In genomic region chr14:25695059-25695458, GRCm38 (mm10) we compare ENCODE assay signal across 8 mouse cellular contexts. TPM values are rescaled to one million over a fixed set of nuclear protein-coding genes. Genes with fewer than 3 reads are reported as not detected.
A peak's percentile ranks its signal among the peaks of the same experiment; 100 is the strongest.
DNase-seq lines count a peak whose midpoint lies in the region; ATAC-seq and TF ChIP-seq lines count a peak whose summit lies in the region.

No protein-coding gene starts in this region.

- H3K36me3 ChIP-seq in lung, embryonic 14.5 days (ENCODE audit: insufficient read depth), result peaks cover 44% of the 10 kb centered on the region
- H3K36me3 ChIP-seq in embryonic facial prominence, embryonic 10.5 days (replicated peaks), result peaks cover 46% of the 10 kb centered on the region
- peaks cover 26% of the 10 kb centered on the region for H3K36me3 ChIP-seq in intestine, embryonic 15.5 days

- peak overlapping the region; percentile 80 for H3K9ac ChIP-seq in lung, embryonic 14.5 days
- peak overlapping the region; percentile 82 for H3K9ac ChIP-seq in intestine, embryonic 15.5 days

- no peaks in the 10 kb centered on the region for H3K27me3 ChIP-seq in lung, embryonic 14.5 days (ENCODE audit: insufficient read depth, low read length)
- no peaks in the 10 kb centered on the region for H3K27me3 ChIP-seq in embryonic facial prominence, embryonic 10.5 days (replicated peaks; ENCODE audit: low read depth, poor library complexity, severe bottlenecking)
- H3K27me3 ChIP-seq in intestine, embryonic 15.5 days (replicated peaks), result no peaks in the 10 kb centered on the region

- ATAC-seq in lung, embryonic 14.5 days (ENCODE audit: insufficient read depth), result no peak
- no peak for ATAC-seq in intestine, embryonic 15.5 days

- peak overlapping the region; percentile 77 for H3K4me2 ChIP-seq in lung, embryonic 14.5 days
- peak overlapping the region; percentile 79 for H3K4me2 ChIP-seq in intestine, embryonic 15.5 days (replicated peaks)

- DNase-seq in lung, embryonic 14.5 days, result no peak
- DNase-seq in lung, adult 18-20 months, result no peak
- DNase-seq in embryonic facial prominence, embryonic 10.5 days (ENCODE audit: low spot score), result no peak
- peak; percentile 11 to 19 for DNase-seq in natural killer cell, adult 2 months (ENCODE audit: low spot score in 2 of 2)
- DNase-seq in adrenal gland, adult 2 months, result no peak
- DNase-seq in kidney, adult 8-10 months, result no peak
- DNase-seq in kidney, postnatal 36 days, result no peak

- H3K4me1 ChIP-seq in lung, embryonic 14.5 days (ENCODE audit: insufficient read depth), result peaks cover 9% of the 10 kb centered on the region
- H3K4me1 ChIP-seq in embryonic facial prominence, embryonic 10.5 days, result peaks cover 25% of the 10 kb centered on the region
- H3K4me1 ChIP-seq in intestine, embryonic 15.5 days (replicated peaks), result peaks cover 19% of the 10 kb centered on the region

- H3K9me3 ChIP-seq in lung, embryonic 14.5 days (ENCODE audit: low read depth, low read length), result no peaks in the 10 kb centered on the region
- H3K9me3 ChIP-seq in embryonic facial prominence, embryonic 10.5 days, result no peaks in the 10 kb centered on the region
- no peaks in the 10 kb centered on the region for H3K9me3 ChIP-seq in intestine, embryonic 15.5 days

- TF ChIP-seq CTCF in lung, embryonic 14.5 days (IDR thresholded peaks at IDR 0.05; ENCODE audit: low read depth), result no peak

- H3K27ac ChIP-seq in lung, embryonic 14.5 days (ENCODE audit: low read depth), result no peak overlapping the region
- peak overlapping the region; percentile 88; the same call in 1 of the 2 replicates for H3K27ac ChIP-seq in embryonic facial prominence, embryonic 10.5 days (replicated peaks)
- H3K27ac ChIP-seq in intestine, embryonic 15.5 days, result no peak overlapping the region

- WGBS in lung, embryonic 14.5 days, result 42% methylated on average over 6 of the region's 6 CpGs
- WGBS in embryonic facial prominence, embryonic 10.5 days, result 73% methylated on average over 6 of the region's 6 CpGs
- WGBS in intestine, embryonic 15.5 days, result 50% methylated on average over 6 of the region's 6 CpGs

- H3K4me3 ChIP-seq in lung, embryonic 14.5 days (ENCODE audit: low read depth, low read length), result peak overlapping the region; percentile 75
- peak overlapping the region; percentile 81 for H3K4me3 ChIP-seq in embryonic facial prominence, embryonic 10.5 days
- peak overlapping the region; percentile 93 for H3K4me3 ChIP-seq in intestine, embryonic 15.5 days (replicated peaks)

RNA-seq across cellular contexts. Expression of gene Ppif, which starts 1.1 kb away (rescaled TPM):
- polyA plus RNA-seq in lung, embryonic 14.5 days (2014; fragmentation: Nextera tagmentation; extraction: Ambion mirVana), result 29.2 and 30.4 TPM in 2 replicates
- 76.6 and 77.0 TPM in 2 replicates for polyA plus RNA-seq in embryonic facial prominence, embryonic 10.5 days (2016; fragmentation: Nextera tagmentation; extraction: Ambion mirVana)
- 89.9 and 90.5 TPM in 2 replicates for polyA plus RNA-seq in intestine, embryonic 15.5 days (2015; fragmentation: Nextera tagmentation; extraction: Ambion mirVana)
- total RNA-seq in adrenal gland, adult 2 months (2021), result 10 to 100 TPM; 21.2 to 34.6 TPM
- polyA plus RNA-seq in adrenal gland, adult 2 months (2012; rRNA removed), result 103 and 109 TPM in 2 replicates

Comparison
In these comparisons a context has a peak if more than half of its experiments do, and no peak if none do; other contexts are left out.
1. DNase-seq: peak in natural killer cell, adult 2 months (2 of 2); none in lung, embryonic 14.5 days (single experiment), lung, adult 18-20 months (0 of 2), embryonic facial prominence, embryonic 10.5 days (single experiment), adrenal gland, adult 2 months (single experiment), kidney, adult 8-10 months (0 of 2) and kidney, postnatal 36 days (0 of 2).
2. Peak in every context shown above with its lines, with median percentiles within 50 percentile points of each other: H3K4me3 ChIP-seq.